Mouse (Mus musculus) hematopoietic stem cell, adult 5-6 weeks (primary cell): ENCODE data around the gene Senp3. TPM values are rescaled to one million over a fixed set of nuclear protein-coding genes. Genes with fewer than 3 reads are reported as not detected.

Experiments
- ATAC-seq, 2 experiments: fragments of 125-278 bp in 1 of 2; replicated peaks in 1 of 2; 2 replicates each; pipeline ENCODE4 v1.8.0; 2016 to 2017; ENCODE audit warnings: inconsistent platforms in 2 of 2, mild to moderate bottlenecking in 2 of 2, moderate number of reproducible peaks in 2 of 2, low read depth in 1 of 2, moderate TSS enrichment in 1 of 2; ENCODE audit not compliant: low FRiP score in 2 of 2, poor library complexity in 2 of 2, severe bottlenecking in 2 of 2, insufficient read depth in 1 of 2, low TSS enrichment in 1 of 2
- total RNA-seq: library from RNA; stranded (forward); fragments of 172-1452, 232-1000 nt; gene quantifications from 2 replicates; pipeline ENCODE4 v1.2.3, GENCODE M21; 2017

Senp3 gene
- total RNA-seq, 1 experiment from 2014 or later = 105 TPM

DNA sequence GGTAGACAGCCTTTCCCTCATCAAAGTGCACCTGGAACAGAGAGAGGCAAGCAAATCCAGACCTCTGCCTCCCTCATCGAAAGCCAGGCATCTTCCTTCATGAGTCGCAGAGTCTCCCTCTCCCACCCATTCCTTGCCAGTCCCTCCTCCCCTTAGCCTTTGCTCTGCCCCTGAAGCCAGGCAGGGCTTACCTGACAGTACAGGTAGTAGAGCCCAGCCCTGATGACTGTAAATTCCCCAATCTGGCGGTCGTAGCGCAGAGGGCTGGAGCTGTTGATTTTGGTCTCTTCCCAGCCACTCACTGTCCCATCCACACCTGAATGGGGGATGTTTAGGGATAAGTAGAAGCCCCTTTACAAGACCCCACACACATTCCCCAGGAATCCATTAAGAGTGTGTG, 5.2 kb upstream of the Senp3 start:
- no peak for ATAC-seq

GRCm38 (mm10) chr11:69686377-69686776, 4.5 kb upstream of the Senp3 start:
- no peak for ATAC-seq

DNA sequence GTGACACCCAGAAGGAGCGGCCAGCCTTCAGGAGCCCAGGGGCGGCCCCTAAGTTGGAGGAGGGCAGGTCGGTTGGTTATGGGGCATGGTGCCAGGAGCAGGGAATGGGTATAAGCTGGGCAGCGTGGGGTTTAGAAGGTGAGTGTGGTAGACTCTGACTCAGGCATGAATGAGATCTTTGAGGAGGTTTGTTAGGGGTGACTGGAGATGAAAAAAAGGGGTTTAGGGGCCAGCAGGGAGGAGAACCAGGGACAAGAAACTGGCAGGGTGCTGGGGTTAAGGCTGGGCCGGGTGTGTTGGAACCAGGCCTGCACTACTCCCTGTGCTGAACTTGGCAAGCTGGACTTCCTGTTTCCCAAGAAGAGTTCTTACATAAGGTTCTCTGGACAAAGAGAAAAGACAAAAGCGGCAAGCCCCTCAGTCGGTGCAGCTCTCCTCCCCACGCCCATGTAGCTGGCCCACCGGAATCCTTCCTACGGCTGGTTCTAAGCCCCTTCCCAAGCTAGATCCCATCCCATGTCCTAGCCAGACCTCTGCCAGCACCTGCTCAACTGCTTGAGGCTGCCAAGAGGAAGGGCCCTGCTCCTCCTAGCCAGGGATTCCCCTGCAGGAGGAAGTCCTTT, 3.8 kb upstream of the Senp3 start, which contains the start of gene Tnfsf13:
TSS of gene Tnfsf13 (minus strand) at position 259 of the 623 bp plus-strand sequence.
- ATAC-seq = peak; percentile 5 to 16; a peak in 1 of 4 replicates

- no peak for ATAC-seq
Observed at GRCm38 (mm10) chr11:69684936-69685335, 3.1 kb upstream of the Senp3 start.

GRCm38 (mm10) chr11:69684128-69684745, 2.4 kb upstream of the Senp3 start:
- ATAC-seq = no peak

DNA sequence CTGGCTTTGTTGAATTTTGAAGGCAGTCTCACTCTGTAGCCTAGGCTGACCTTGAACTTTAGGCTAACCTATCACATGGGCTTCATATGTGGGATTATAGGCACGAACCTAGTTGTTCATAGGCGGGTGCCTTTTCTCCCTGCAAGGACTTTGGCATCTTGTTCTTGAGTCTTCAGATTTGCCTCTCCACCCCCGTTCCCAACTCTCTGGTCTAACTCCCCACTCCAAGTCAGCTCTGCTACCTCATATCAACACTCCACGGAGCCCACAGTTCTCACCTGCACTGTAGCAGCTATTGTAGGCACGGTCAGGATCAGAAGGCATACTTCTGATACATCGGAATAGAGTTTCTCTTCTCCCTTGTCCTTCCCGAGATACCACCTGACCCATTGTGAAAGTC, 1.7 kb upstream of the Senp3 start:
- no peak for ATAC-seq

DNA sequence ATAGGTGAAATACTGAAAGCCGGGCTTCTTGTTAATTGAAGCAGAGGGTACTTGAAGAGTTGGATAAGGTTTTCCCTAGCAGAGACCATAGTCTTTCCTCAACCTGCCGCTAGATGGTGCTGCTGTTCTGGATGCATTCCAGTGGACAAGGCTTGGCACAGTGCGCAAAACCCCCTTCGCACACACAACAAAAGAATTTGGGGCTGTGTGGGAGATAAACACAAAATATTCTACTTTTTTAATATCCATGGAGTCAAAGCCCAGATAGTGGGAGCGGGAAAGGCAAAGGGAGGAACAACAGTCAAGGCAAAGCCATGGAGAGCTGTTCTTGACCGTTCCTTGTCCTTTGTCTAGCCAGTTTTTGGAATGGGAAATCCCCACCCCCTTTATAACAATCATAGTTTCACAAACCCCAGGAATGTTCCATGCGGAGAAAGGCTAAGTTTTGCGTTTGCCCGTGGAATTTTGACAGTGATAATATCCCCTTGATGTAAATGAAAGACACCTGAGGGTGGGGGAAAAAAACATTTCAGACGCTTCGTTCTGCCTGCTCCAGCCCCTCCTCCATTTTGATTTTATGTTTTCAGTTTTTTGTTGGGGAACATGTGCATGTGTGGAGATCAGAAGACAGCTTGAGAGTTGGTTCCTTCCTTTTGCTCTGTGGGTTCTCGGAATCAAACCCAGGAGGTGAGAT, 1.1 kb upstream of the Senp3 start:
- ATAC-seq = peak; percentile 38 to 47; a peak in 2 of 4 replicates

GRCm38 (mm10) chr11:69682209-69682839, 440 bp upstream of the Senp3 start:
- ATAC-seq = no peak

- no peak for ATAC-seq
Observed at GRCm38 (mm10) chr11:69680136-69680855, 1.6 kb downstream of the Senp3 start.

DNA sequence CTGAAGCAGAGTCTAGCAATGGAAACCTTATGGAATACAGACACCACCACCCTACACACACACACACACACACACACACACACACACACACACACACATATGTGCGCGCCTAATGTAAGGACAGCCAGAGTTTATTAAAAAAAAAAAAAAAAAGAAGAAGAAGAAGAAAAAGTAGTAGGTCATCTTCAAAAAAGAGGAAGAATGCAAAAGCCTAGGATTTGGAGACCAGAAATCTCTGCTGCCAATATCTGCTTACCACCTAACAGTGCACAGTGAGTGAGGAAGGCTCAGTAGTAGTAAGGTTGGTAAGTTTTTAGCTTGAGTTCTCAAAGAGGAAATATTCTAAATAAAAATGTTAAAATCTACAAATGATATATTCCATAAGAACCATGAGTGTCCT, 2.7 kb downstream of the Senp3 start:
- no peak for ATAC-seq

GRCm38 (mm10) chr11:69672211-69672706, 9.6 kb downstream of the Senp3 start, which contains the start of gene Eif4a1:
TSS of gene Eif4a1 (minus strand) at chr11:69672423.
- peak; percentile 89 to 90 for ATAC-seq

- peak in 1 of 2 experiments; percentile 15; a peak in 2 of 4 replicates for ATAC-seq
Observed at GRCm38 (mm10) chr11:69671726-69672124, 10.2 kb downstream of the Senp3 start.

DNA sequence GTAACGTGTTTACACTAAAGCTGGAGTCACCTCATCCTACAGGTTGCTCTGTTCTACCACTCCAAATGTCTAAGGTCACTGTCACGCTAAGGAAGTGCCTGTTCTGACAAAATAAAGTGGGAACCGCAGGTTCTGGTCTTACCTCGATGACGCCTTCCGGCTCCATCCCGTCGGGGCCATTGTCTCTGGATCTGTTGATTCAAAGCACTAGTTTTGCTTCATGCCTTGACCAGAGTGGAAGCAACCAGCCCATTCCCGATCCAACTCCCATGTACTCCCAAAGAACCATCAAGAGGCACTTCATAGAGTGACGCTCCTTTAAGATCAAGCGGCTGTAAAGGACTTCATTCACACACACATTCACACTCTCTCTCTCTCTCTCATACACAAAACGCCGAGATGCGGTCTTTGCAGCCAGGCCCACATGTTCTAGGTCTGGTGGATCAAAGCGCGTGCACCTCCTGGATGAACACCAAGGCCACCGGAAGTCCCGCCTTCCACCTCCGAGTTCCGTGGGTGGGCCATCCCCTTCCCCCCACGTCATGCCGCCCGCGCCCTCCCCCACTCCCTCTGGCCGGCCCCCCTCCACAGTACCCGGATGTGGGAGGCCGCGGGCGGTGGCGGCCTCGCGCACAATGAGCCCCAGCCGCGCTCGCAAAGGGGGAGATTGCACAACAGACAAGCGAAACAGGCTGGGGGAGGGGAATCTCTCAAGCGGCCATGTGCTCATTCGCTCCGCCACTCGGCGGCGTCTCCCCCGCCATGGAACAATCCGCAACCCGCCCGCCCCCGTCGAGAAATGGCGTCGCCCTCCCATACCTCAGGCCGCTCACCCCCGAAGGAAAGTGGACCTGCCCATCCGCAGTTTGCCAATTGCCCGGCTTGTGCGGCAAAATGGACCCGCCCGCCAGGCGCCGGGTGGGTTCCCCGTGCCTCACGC, 10.8 kb downstream of the Senp3 start:
- peak; percentile 54 to 65 for ATAC-seq

DNA sequence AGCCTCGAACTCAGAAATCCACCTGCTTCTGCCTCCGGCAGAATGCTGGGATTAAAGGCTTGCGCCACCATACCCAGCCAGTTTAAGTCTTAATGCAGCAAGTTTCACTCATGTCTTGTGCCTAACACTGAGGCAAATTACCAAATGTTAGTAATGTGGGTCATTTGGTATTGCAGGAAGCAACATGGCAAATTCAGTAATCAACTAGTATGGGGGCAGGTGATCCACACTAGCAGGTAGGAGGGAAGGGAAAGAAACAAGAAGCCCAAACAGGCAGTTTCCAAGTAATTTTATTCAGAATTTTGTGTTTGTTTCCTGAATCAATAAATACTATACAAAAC, 15.2 kb downstream of the Senp3 start:
- no peak for ATAC-seq

DNA sequence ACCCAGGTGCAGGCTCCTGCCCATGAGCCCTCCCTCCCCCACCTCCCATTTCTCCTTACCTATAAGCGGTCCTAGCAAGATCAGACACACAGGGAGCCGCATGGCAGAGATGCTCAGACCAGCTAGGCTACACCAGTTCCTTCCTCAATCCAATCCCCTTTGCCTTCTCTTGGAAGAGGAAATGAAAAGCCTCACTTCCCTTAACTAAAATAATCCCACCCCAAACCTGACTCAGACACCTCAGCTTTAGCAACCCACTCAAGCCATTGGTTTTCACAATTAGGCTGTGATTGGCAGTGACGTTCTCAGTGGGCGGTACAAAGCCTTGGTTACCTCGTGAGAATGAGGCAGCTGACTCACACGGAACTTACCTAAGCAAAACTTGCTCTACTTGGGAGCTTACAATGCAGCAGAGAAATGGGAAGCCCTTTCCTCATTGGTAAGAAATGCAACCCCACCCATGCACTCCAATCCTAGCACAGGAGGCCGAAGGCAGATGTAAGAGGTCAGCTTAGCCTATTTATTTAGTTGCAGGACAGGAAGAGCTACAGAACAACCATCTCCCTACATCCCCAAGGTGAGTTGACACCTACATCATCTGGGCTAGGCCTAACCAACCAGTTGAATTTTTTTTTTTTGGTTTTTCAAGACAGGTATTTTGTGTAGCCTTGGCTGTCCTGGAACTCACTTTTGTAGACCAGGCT, 15.8 kb downstream of the Senp3 start, which contains the start of gene Cd68:
TSS of gene Cd68 (minus strand) at position 193 of the 704 bp plus-strand sequence.
- ATAC-seq = peak; percentile 2 to 55; a peak in 2 of 4 replicates
